Mouse (Mus musculus): ENCODE measurements at regions not wholly inside any gene's neighbourhood (a gene's known extent, or its start where the extent isn't known, plus 50 kb on each side); places are given as distances from the start of the nearest gene placed in this dataset.

GRCm38 (mm10) chr1:83907347-83907746 lies 456.6 kb downstream of the Pid1 start:
- H3K4me3 ChIP-seq (ENCODE audit: insufficient read depth, poor library complexity, severe bottlenecking): no peak overlapping the region
- H3K27me3 ChIP-seq (ENCODE audit: control insufficient read depth, insufficient read depth, insufficient read length): no peaks in the 10 kb centered on the region
- no peak overlapping the region for H3ac ChIP-seq (ENCODE audit: control insufficient read depth, insufficient read length, low read depth)
- no peaks in the 10 kb centered on the region for H3K36me3 ChIP-seq (ENCODE audit: control insufficient read depth, insufficient read depth)
- H3K79me3 ChIP-seq (ENCODE audit: low read depth): no peaks in the 10 kb centered on the region
- H3K79me2 ChIP-seq (ENCODE audit: control insufficient read depth, insufficient read depth): no peaks in the 10 kb centered on the region
- TF ChIP-seq FOSL1 (IDR thresholded peaks at IDR 0.05; ENCODE audit: insufficient read depth, low read length, poor library complexity, severe bottlenecking) (no peak), MAX (IDR thresholded peaks at IDR 0.05) (no peak), CTCF (IDR thresholded peaks at IDR 0.05; ENCODE audit: control insufficient read depth, insufficient read depth, insufficient read length) (no peak), CEBPB (IDR thresholded peaks at IDR 0.05; ENCODE audit: low read depth) (no peak), USF1 (IDR thresholded peaks at IDR 0.05; ENCODE audit: low read depth) (no peak), MYOD1 (IDR thresholded peaks at IDR 0.05; ENCODE audit: control insufficient read depth, insufficient read length, low read depth) (no peak), MYOG (IDR thresholded peaks at IDR 0.05; ENCODE audit: control insufficient read depth, extremely low read depth, insufficient read length) (no peak)

DNA sequence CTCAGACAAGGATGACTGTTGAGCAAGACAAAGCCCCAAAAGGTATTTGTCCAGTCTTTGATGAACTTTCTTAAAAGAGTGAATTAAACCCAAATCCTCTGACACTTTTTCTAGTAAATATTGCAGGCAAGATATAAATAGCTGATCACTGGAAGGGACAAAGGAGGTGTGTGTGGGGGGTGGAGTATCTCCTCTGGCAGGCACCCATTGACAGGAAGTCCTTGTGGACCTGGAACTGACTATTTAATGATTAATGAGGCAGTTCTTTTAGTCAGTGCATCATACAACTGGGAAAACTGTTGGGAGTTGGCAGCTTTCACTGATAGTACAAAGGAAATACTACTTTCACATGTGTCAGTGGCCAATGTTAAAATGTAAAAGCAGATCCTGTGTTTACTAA lies 457.1 kb downstream of the Pid1 start:
- H3K36me3 ChIP-seq (ENCODE audit: control insufficient read depth, insufficient read depth): no peaks in the 10 kb centered on the region
- no peaks in the 10 kb centered on the region for H3K27me3 ChIP-seq (ENCODE audit: control insufficient read depth, insufficient read depth, insufficient read length)
- no peaks in the 10 kb centered on the region for H3K79me3 ChIP-seq (ENCODE audit: low read depth)
- no peaks in the 10 kb centered on the region for H3K79me2 ChIP-seq (ENCODE audit: control insufficient read depth, insufficient read depth)
- no peak overlapping the region for H3ac ChIP-seq (ENCODE audit: control insufficient read depth, insufficient read length, low read depth)
- TF ChIP-seq FOSL1 (IDR thresholded peaks at IDR 0.05; ENCODE audit: insufficient read depth, low read length, poor library complexity, severe bottlenecking): no peak
- no peak for TF ChIP-seq MYOG (IDR thresholded peaks at IDR 0.05; ENCODE audit: control insufficient read depth, extremely low read depth, insufficient read length)
- TF ChIP-seq USF1 (IDR thresholded peaks at IDR 0.05; ENCODE audit: low read depth): no peak
- no peak for TF ChIP-seq MYOD1 (IDR thresholded peaks at IDR 0.05; ENCODE audit: control insufficient read depth, insufficient read length, low read depth)
- no peak for TF ChIP-seq MAX (IDR thresholded peaks at IDR 0.05)
- TF ChIP-seq CTCF (IDR thresholded peaks at IDR 0.05; ENCODE audit: control insufficient read depth, insufficient read depth, insufficient read length): no peak
- no peak for TF ChIP-seq CEBPB (IDR thresholded peaks at IDR 0.05; ENCODE audit: low read depth)
- H3K4me3 ChIP-seq (ENCODE audit: insufficient read depth, poor library complexity, severe bottlenecking): no peak overlapping the region

DNA sequence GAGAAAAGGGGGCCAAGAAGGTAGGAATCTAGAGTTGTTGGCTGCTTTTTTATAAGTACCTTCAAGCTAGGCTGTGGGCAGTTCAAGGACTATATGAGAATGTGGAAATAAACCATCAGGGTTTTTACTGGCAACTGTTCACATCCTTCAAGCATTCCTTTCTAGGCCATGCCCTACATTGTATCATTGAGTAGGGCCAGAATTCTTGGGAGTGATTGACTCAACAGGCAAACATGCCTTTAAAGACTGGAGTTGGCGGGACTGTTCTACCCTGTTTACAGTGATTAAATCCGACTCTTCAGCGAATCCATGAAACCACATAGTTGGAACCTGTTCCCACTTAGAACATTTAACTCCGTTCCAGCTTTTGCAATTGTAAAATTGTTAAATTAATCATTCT lies 463.8 kb downstream of the Pid1 start:
- no peaks in the 10 kb centered on the region for H3K79me2 ChIP-seq (ENCODE audit: control insufficient read depth, insufficient read depth)
- no peaks in the 10 kb centered on the region for H3K36me3 ChIP-seq (ENCODE audit: control insufficient read depth, insufficient read depth)
- H3ac ChIP-seq (ENCODE audit: control insufficient read depth, insufficient read length, low read depth): no peak overlapping the region
- TF ChIP-seq MYOG (IDR thresholded peaks at IDR 0.05; ENCODE audit: control insufficient read depth, extremely low read depth, insufficient read length) (no peak), FOSL1 (IDR thresholded peaks at IDR 0.05; ENCODE audit: insufficient read depth, low read length, poor library complexity, severe bottlenecking) (no peak), MAX (IDR thresholded peaks at IDR 0.05) (no peak), CTCF (IDR thresholded peaks at IDR 0.05; ENCODE audit: control insufficient read depth, insufficient read depth, insufficient read length) (no peak), USF1 (IDR thresholded peaks at IDR 0.05; ENCODE audit: low read depth) (no peak), MYOD1 (IDR thresholded peaks at IDR 0.05; ENCODE audit: control insufficient read depth, insufficient read length, low read depth) (no peak), CEBPB (IDR thresholded peaks at IDR 0.05; ENCODE audit: low read depth) (no peak)
- H3K27me3 ChIP-seq (ENCODE audit: control insufficient read depth, insufficient read depth, insufficient read length): no peaks in the 10 kb centered on the region
- no peak overlapping the region for H3K4me3 ChIP-seq (ENCODE audit: insufficient read depth, poor library complexity, severe bottlenecking)
- H3K79me3 ChIP-seq (ENCODE audit: low read depth): no peaks in the 10 kb centered on the region

- no peak overlapping the region for H3K4me3 ChIP-seq (ENCODE audit: insufficient read depth, poor library complexity, severe bottlenecking)
- no peaks in the 10 kb centered on the region for H3K79me2 ChIP-seq (ENCODE audit: control insufficient read depth, insufficient read depth)
- no peaks in the 10 kb centered on the region for H3K79me3 ChIP-seq (ENCODE audit: low read depth)
- H3ac ChIP-seq (ENCODE audit: control insufficient read depth, insufficient read length, low read depth): no peak overlapping the region
- H3K36me3 ChIP-seq (ENCODE audit: control insufficient read depth, insufficient read depth): no peaks in the 10 kb centered on the region
- no peaks in the 10 kb centered on the region for H3K27me3 ChIP-seq (ENCODE audit: control insufficient read depth, insufficient read depth, insufficient read length)
- no peak for TF ChIP-seq CTCF (IDR thresholded peaks at IDR 0.05; ENCODE audit: control insufficient read depth, insufficient read depth, insufficient read length)
- TF ChIP-seq MYOG (IDR thresholded peaks at IDR 0.05; ENCODE audit: control insufficient read depth, extremely low read depth, insufficient read length): no peak
- no peak for TF ChIP-seq MAX (IDR thresholded peaks at IDR 0.05)
- no peak for TF ChIP-seq USF1 (IDR thresholded peaks at IDR 0.05; ENCODE audit: low read depth)
- peak; percentile 12 for TF ChIP-seq MYOD1 (IDR thresholded peaks at IDR 0.05; ENCODE audit: control insufficient read depth, insufficient read length, low read depth)
- TF ChIP-seq FOSL1 (IDR thresholded peaks at IDR 0.05; ENCODE audit: insufficient read depth, low read length, poor library complexity, severe bottlenecking): no peak
- no peak for TF ChIP-seq CEBPB (IDR thresholded peaks at IDR 0.05; ENCODE audit: low read depth)
These were observed 467.3 kb downstream of the Pid1 start for GRCm38 (mm10) chr1:83896650-83897049.

DNA sequence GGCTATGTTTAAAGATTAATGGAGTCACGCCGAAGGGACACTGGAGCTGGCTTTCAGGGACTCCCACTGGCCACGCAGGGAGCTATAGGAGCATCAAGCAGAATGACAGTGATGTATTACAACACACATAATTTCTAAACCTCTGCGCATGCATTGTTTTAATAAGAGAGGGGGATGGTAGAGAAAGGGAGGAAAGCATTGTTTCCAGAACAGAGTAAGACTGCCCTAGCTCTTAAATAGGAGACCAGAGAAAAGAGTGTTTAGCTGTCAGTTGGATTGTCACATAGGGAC lies 471.1 kb upstream of the Sphkap start:
- no peaks in the 10 kb centered on the region for H3K36me3 ChIP-seq (ENCODE audit: control insufficient read depth, insufficient read depth)
- H3K27me3 ChIP-seq (ENCODE audit: control insufficient read depth, insufficient read depth, insufficient read length): no peaks in the 10 kb centered on the region
- no peak for TF ChIP-seq CEBPB (IDR thresholded peaks at IDR 0.05; ENCODE audit: low read depth)
- TF ChIP-seq FOSL1 (IDR thresholded peaks at IDR 0.05; ENCODE audit: insufficient read depth, low read length, poor library complexity, severe bottlenecking): no peak
- TF ChIP-seq USF1 (IDR thresholded peaks at IDR 0.05; ENCODE audit: low read depth): no peak
- TF ChIP-seq MAX (IDR thresholded peaks at IDR 0.05): no peak
- TF ChIP-seq MYOG (IDR thresholded peaks at IDR 0.05; ENCODE audit: control insufficient read depth, extremely low read depth, insufficient read length): no peak
- no peak for TF ChIP-seq CTCF (IDR thresholded peaks at IDR 0.05; ENCODE audit: control insufficient read depth, insufficient read depth, insufficient read length)
- TF ChIP-seq MYOD1 (IDR thresholded peaks at IDR 0.05; ENCODE audit: control insufficient read depth, insufficient read length, low read depth): no peak
- H3K79me3 ChIP-seq (ENCODE audit: low read depth): no peaks in the 10 kb centered on the region
- H3ac ChIP-seq (ENCODE audit: control insufficient read depth, insufficient read length, low read depth): no peak overlapping the region
- no peak overlapping the region for H3K4me3 ChIP-seq (ENCODE audit: insufficient read depth, poor library complexity, severe bottlenecking)
- no peaks in the 10 kb centered on the region for H3K79me2 ChIP-seq (ENCODE audit: control insufficient read depth, insufficient read depth)

All from C2C12 (cell line).